ENCODE assay signal across 8 mouse cellular contexts in the genomic region with DNA sequence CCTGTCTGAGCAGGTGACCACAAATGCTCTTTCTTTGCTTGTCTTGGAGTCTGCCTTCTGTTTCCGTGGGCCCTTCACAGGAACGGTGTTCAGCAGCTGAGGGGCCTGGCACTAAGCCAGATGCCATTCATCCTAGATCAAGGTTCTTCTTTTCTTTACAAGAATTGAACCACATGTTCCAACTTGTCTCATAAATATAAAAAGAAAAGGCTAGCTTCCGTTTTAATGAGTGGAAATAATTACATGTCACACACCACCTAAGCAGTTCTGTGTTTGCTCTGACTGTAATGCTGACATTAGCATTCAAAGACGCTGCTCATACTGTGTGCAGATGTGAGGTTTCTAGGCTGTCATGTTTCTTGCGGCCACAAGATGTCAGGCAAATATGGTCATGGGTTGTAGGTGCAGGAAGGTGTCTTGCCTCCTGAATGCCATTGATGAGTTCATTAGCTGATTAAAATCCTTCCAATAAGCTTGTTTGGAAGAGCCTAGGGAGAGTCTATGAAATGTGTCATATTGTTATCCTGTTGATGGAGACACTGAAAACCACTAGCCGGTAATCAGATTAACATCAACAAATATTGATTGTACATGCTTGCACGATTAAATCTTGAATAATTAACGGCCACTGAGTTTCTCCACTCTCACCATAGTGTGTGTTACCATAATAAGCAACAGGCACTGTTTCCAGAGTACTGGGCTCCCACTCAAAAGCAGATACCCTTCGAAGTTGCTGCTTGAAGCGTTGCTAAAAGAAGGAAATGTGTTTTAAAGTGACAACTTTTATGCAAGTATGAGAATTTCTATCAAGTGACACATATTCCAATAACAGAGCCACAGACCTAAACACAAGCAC.
DNase-seq lines count a peak whose midpoint lies in the region; ATAC-seq lines count a peak whose summit lies in the region.

No protein-coding gene starts in this region.

- H3K36me3 ChIP-seq in hindbrain, embryonic 12.5 days: no peaks in the 10 kb centered on the region

- H3K9me3 ChIP-seq in hindbrain, embryonic 12.5 days (replicated peaks): no peaks in the 10 kb centered on the region

- DNase-seq in frontal cortex, adult 2 months (ENCODE audit: extremely low spot score in 1 of 2, low spot score in 1 of 2): peak; percentile 12 to 59
- no peak for DNase-seq in frontal cortex, postnatal 14 days (ENCODE audit: low spot score in 2 of 2)
- DNase-seq in A20 (ENCODE audit: low read depth, low spot score): peak; percentile 4
- peak; percentile 29 to 47 for DNase-seq in cerebellum, postnatal 25 days
- DNase-seq in left cerebral cortex, postnatal 25 days (ENCODE audit: low spot score in 2 of 2): peak; percentile 18 to 52
- DNase-seq in right cerebral cortex, postnatal 10 days (ENCODE audit: low spot score in 2 of 2): peak; percentile 46 to 58
- no peak for DNase-seq in spleen, adult 12 weeks (ENCODE audit: low spot score)

- peak; percentile 88 for ATAC-seq in hindbrain, embryonic 12.5 days (ENCODE audit: low FRiP score)

- no peak overlapping the region for H3K4me2 ChIP-seq in hindbrain, embryonic 12.5 days (replicated peaks)

- no peak overlapping the region; the same call in 1 of the 2 replicates for H3K27ac ChIP-seq in hindbrain, embryonic 12.5 days

- H3K9ac ChIP-seq in hindbrain, embryonic 12.5 days: no peak overlapping the region

- intact Hi-C loops in left cerebral cortex, postnatal 25 days (cut with DNase I): loop anchor here (5.0 to 10.0 kb wide), 2 partner anchors 205 to 1342 kb away; no protein-coding TSS in a partner anchor

- H3K4me3 ChIP-seq in hindbrain, embryonic 12.5 days: no peak overlapping the region

- H3K27me3 ChIP-seq in hindbrain, embryonic 12.5 days: no peaks in the 10 kb centered on the region

- peaks cover 14% of the 10 kb centered on the region for H3K4me1 ChIP-seq in hindbrain, embryonic 12.5 days

- 52% methylated on average over 10 of the region's 10 CpGs for WGBS in hindbrain, embryonic 12.5 days

Comparison
In these comparisons a context has a peak if more than half of its experiments do, and no peak if none do; other contexts are left out.
1. DNase-seq: peak in frontal cortex, adult 2 months (2 of 2), A20 (single experiment), cerebellum, postnatal 25 days (2 of 2), left cerebral cortex, postnatal 25 days (2 of 2) and right cerebral cortex, postnatal 10 days (2 of 2); none in frontal cortex, postnatal 14 days (0 of 2) and spleen, adult 12 weeks (single experiment).